In the genomic region with DNA sequence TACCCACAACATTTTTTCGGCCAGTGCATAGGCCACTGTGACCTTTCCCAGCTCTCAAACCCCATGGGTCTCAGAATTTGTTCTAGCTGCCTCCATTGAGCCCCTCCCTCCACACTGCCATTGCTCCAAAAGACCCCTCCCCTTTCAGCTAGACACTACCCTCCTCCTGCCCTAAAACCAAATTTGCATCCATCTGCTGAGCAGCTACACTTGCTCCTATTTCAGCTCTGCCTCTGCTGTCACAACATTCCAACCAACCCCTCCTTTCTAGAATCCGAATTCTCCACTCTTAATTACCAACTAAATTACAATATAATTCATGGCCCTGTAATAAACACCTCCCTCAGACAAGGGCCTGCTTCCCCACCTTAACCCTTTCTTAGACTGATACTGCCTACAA, we compare ENCODE assay signal across 30 mouse cellular contexts.
A peak's percentile ranks its signal among the peaks of the same experiment; 100 is the strongest.
DNase-seq lines count a peak whose midpoint lies in the region; ATAC-seq and TF ChIP-seq lines count a peak whose summit lies in the region.
"Had no signal": no experiment of that assay in that cellular context is flagged by ENCODE, and none has a peak within 500 bp of the region (broad histone marks: within the 10 kb centered on the region; RNA-seq: fewer than 3 reads in every experiment).

No protein-coding gene starts in this region.

- H3K4me1 ChIP-seq in forebrain, embryonic 12.5 days = no peaks in the 10 kb centered on the region
- no peaks in the 10 kb centered on the region for H3K4me1 ChIP-seq in forebrain, postnatal 0 days (ENCODE audit: insufficient read depth)
- H3K4me1 ChIP-seq in kidney, embryonic 16.5 days (ENCODE audit: insufficient read depth, low read length) = no peaks in the 10 kb centered on the region
- H3K4me1 ChIP-seq in forebrain, embryonic 14.5 days (ENCODE audit: control insufficient read depth, insufficient read depth, low read length) = no peaks in the 10 kb centered on the region
- H3K4me1 ChIP-seq in hindbrain, embryonic 14.5 days (replicated peaks; ENCODE audit: control insufficient read depth, insufficient read depth, low read length) = no peaks in the 10 kb centered on the region
- H3K4me1 ChIP-seq: embryonic facial prominence, embryonic 10.5 days; embryonic facial prominence, embryonic 13.5 days; heart, embryonic 12.5 days; heart, embryonic 15.5 days; hindbrain, embryonic 10.5 days; hindbrain, embryonic 13.5 days had no signal

- 53% methylated on average over 2 of the region's 2 CpGs for WGBS in forebrain, embryonic 12.5 days
- WGBS in forebrain, postnatal 0 days = 51% methylated on average over 2 of the region's 2 CpGs
- WGBS in kidney, embryonic 16.5 days = 28% methylated on average over 2 of the region's 2 CpGs
- WGBS in forebrain, embryonic 14.5 days = 54% methylated on average over 2 of the region's 2 CpGs
- 71% methylated on average over 2 of the region's 2 CpGs for WGBS in hindbrain, embryonic 14.5 days

- ATAC-seq in forebrain, embryonic 12.5 days (ENCODE audit: low FRiP score) = 0 out of 2 replicates have a peak, but pooled peaks have one; percentile 9
- no peak for ATAC-seq in forebrain, postnatal 0 days
- peak; percentile 59; the same call in 1 of the 2 replicates for ATAC-seq in kidney, embryonic 16.5 days (ENCODE audit: low FRiP score, low TSS enrichment)
- 0 out of 2 replicates have a peak, but pooled peaks have one; percentile 34 for ATAC-seq in forebrain, embryonic 14.5 days
- ATAC-seq in hindbrain, embryonic 14.5 days (ENCODE audit: low FRiP score) = no peak
- ATAC-seq: CD4-positive, CD25-positive, alpha-beta regulatory T cell, adult 4 months; hindbrain, postnatal 0 days; inflammation-experienced regulatory T-cells, adult 6 months; intestine, embryonic 16.5 days had no signal

- no peak overlapping the region for H3K4me3 ChIP-seq in forebrain, embryonic 12.5 days (replicated peaks)
- H3K4me3 ChIP-seq in forebrain, postnatal 0 days (ENCODE audit: low read depth, low read length) = no peak overlapping the region
- no peak overlapping the region for H3K4me3 ChIP-seq in kidney, embryonic 16.5 days (ENCODE audit: low read length)
- H3K4me3 ChIP-seq in forebrain, embryonic 14.5 days (ENCODE audit: low read depth, low read length) = no peak overlapping the region
- no peak overlapping the region for H3K4me3 ChIP-seq in hindbrain, embryonic 14.5 days (replicated peaks; ENCODE audit: low read length)
- H3K4me3 ChIP-seq: embryonic facial prominence, embryonic 10.5 days; embryonic facial prominence, embryonic 13.5 days; erythroblast, embryonic 14.5 days; heart, embryonic 12.5 days; heart, embryonic 15.5 days; hindbrain, embryonic 10.5 days; hindbrain, embryonic 13.5 days had no signal

- no peaks in the 10 kb centered on the region for H3K27me3 ChIP-seq in forebrain, embryonic 12.5 days
- H3K27me3 ChIP-seq in forebrain, postnatal 0 days (ENCODE audit: insufficient read depth, low read length) = no peaks in the 10 kb centered on the region
- H3K27me3 ChIP-seq in kidney, embryonic 16.5 days (ENCODE audit: insufficient read depth, low read length) = no peaks in the 10 kb centered on the region
- no peaks in the 10 kb centered on the region for H3K27me3 ChIP-seq in forebrain, embryonic 14.5 days (replicated peaks; ENCODE audit: control insufficient read depth, insufficient read depth, low read length)
- no peaks in the 10 kb centered on the region for H3K27me3 ChIP-seq in hindbrain, embryonic 14.5 days (ENCODE audit: control insufficient read depth, insufficient read depth, low read length)
- H3K27me3 ChIP-seq: embryonic facial prominence, embryonic 13.5 days; heart, embryonic 12.5 days; heart, embryonic 15.5 days; hindbrain, embryonic 13.5 days had no signal

- no peaks in the 10 kb centered on the region for H3K36me3 ChIP-seq in forebrain, embryonic 12.5 days (replicated peaks)
- H3K36me3 ChIP-seq in forebrain, postnatal 0 days (ENCODE audit: insufficient read depth) = no peaks in the 10 kb centered on the region
- H3K36me3 ChIP-seq in kidney, embryonic 16.5 days (ENCODE audit: insufficient read depth, low read length) = no peaks in the 10 kb centered on the region
- H3K36me3 ChIP-seq in forebrain, embryonic 14.5 days (ENCODE audit: control insufficient read depth, insufficient read depth, low read length) = no peaks in the 10 kb centered on the region
- H3K36me3 ChIP-seq in hindbrain, embryonic 14.5 days (replicated peaks; ENCODE audit: control insufficient read depth, insufficient read depth) = no peaks in the 10 kb centered on the region
- H3K36me3 ChIP-seq: embryonic facial prominence, embryonic 10.5 days; embryonic facial prominence, embryonic 13.5 days; heart, embryonic 12.5 days; heart, embryonic 15.5 days; hindbrain, embryonic 10.5 days; hindbrain, embryonic 13.5 days had no signal

- H3K4me2 ChIP-seq in forebrain, embryonic 12.5 days = no peak overlapping the region
- no peak overlapping the region for H3K4me2 ChIP-seq in forebrain, postnatal 0 days (ENCODE audit: low read depth)
- no peak overlapping the region for H3K4me2 ChIP-seq in kidney, embryonic 16.5 days (replicated peaks; ENCODE audit: low read depth, low read length)
- no peak overlapping the region for H3K4me2 ChIP-seq in forebrain, embryonic 14.5 days (ENCODE audit: low read length)
- H3K4me2 ChIP-seq in hindbrain, embryonic 14.5 days (replicated peaks) = no peak overlapping the region
- H3K4me2 ChIP-seq: embryonic facial prominence, embryonic 13.5 days; heart, embryonic 12.5 days; heart, embryonic 15.5 days; hindbrain, embryonic 13.5 days had no signal

- no peak for DNase-seq in forebrain, postnatal 0 days
- no peak for DNase-seq in kidney, postnatal 10 days
- peak; percentile 3 for DNase-seq in brain, embryonic 14.5 days (ENCODE audit: low read depth)
- no peak for DNase-seq in forebrain, embryonic 14.5 days (ENCODE audit: low spot score)
- DNase-seq in B cell, adult 2 months = no peak
- no peak for DNase-seq in hindbrain, embryonic 14.5 days (ENCODE audit: low spot score)
- DNase-seq: adrenal gland, adult 2 months; adrenal gland, postnatal 14 days; cerebellum, adult 11-12 months; cerebellum, adult 8-10 months; cerebellum, postnatal 10 days; cerebellum, postnatal 36 days; embryo, embryonic 11 days; gastrocnemius, postnatal 25 days; heart, adult 18-20 months; heart, postnatal 10 days; heart, postnatal 36 days had no signal

- TF ChIP-seq POLR2A in brain, embryonic 14.5 days (IDR thresholded peaks at IDR 0.05; ENCODE audit: borderline replicate concordance, extremely low read depth, insufficient read depth, insufficient read length, poor library complexity, severe bottlenecking) = no peak

- TF ChIP-seq CTCF in forebrain, postnatal 0 days (IDR thresholded peaks at IDR 0.05; ENCODE audit: low read depth) = no peak
- TF ChIP-seq CTCF in brain, embryonic 14.5 days (IDR thresholded peaks at IDR 0.05; ENCODE audit: borderline replicate concordance, extremely low read depth, insufficient read depth, insufficient read length) = no peak

- no peaks in the 10 kb centered on the region for H3K9me3 ChIP-seq in forebrain, embryonic 12.5 days
- no peaks in the 10 kb centered on the region for H3K9me3 ChIP-seq in forebrain, postnatal 0 days (ENCODE audit: low read length)
- H3K9me3 ChIP-seq in kidney, embryonic 16.5 days (ENCODE audit: low read length) = no peaks in the 10 kb centered on the region
- H3K9me3 ChIP-seq in forebrain, embryonic 14.5 days (replicated peaks; ENCODE audit: control insufficient read depth, low read length) = no peaks in the 10 kb centered on the region
- H3K9me3 ChIP-seq in hindbrain, embryonic 14.5 days (ENCODE audit: control insufficient read depth, low read length) = no peaks in the 10 kb centered on the region
- H3K9me3 ChIP-seq: embryonic facial prominence, embryonic 10.5 days; embryonic facial prominence, embryonic 13.5 days; heart, embryonic 12.5 days; heart, embryonic 15.5 days; hindbrain, embryonic 10.5 days; hindbrain, embryonic 13.5 days had no signal

- no peak overlapping the region for H3K9ac ChIP-seq in forebrain, embryonic 12.5 days
- no peak overlapping the region for H3K9ac ChIP-seq in forebrain, postnatal 0 days
- no peak overlapping the region for H3K9ac ChIP-seq in kidney, embryonic 16.5 days (replicated peaks; ENCODE audit: low read length)
- H3K9ac ChIP-seq in forebrain, embryonic 14.5 days (ENCODE audit: low read length) = no peak overlapping the region
- H3K9ac ChIP-seq in hindbrain, embryonic 14.5 days = no peak overlapping the region
- H3K9ac ChIP-seq: embryonic facial prominence, embryonic 13.5 days; heart, embryonic 12.5 days; heart, embryonic 15.5 days; hindbrain, embryonic 13.5 days had no signal

- no peak overlapping the region for H3K27ac ChIP-seq in forebrain, embryonic 12.5 days
- no peak overlapping the region for H3K27ac ChIP-seq in forebrain, postnatal 0 days (ENCODE audit: low read depth, low read length)
- no peak overlapping the region for H3K27ac ChIP-seq in kidney, embryonic 16.5 days (ENCODE audit: low read length)
- H3K27ac ChIP-seq in forebrain, embryonic 14.5 days (ENCODE audit: low read depth, low read length) = no peak overlapping the region
- H3K27ac ChIP-seq in hindbrain, embryonic 14.5 days = no peak overlapping the region
- H3K27ac ChIP-seq: embryonic facial prominence, embryonic 10.5 days; embryonic facial prominence, embryonic 13.5 days; heart, embryonic 15.5 days; hindbrain, embryonic 10.5 days; hindbrain, embryonic 13.5 days; hindbrain, postnatal 0 days had no signal

Comparison
In these comparisons a context has a peak if more than half of its experiments do, and no peak if none do; other contexts are left out.
1. ATAC-seq: peak in forebrain, embryonic 12.5 days (single experiment), kidney, embryonic 16.5 days (single experiment) and forebrain, embryonic 14.5 days (single experiment); none in forebrain, postnatal 0 days (single experiment) and hindbrain, embryonic 14.5 days (single experiment).